Mouse (Mus musculus): ENCODE data around the gene Hnrnph1.

GRCm38 (mm10) chr11:50371399-50371841 is 5.4 kb upstream of the Hnrnph1 start:
- TF ChIP-seq GATA1 (IDR thresholded peaks at IDR 0.05; ENCODE audit: borderline replicate concordance, low read length) (no peak), FLI1 (IDR thresholded peaks at IDR 0.05; ENCODE audit: low read length) (no peak)
